Mouse (Mus musculus) lung, embryonic 16.5 days (tissue): Measurements from ENCODE around the gene Sdk2. TPM values are rescaled to one million over a fixed set of nuclear protein-coding genes. Genes with fewer than 3 reads are reported as not detected.

Source experiments
- ATAC-seq: fragments of 200-750 bp; cut with Nextera tagmentation; 2 replicates; pipeline ENCODE4 v1.8.0; 2017; ENCODE audit warnings: low read depth, mild to moderate bottlenecking, moderate library complexity
- H3K27ac ChIP-seq: fragments of 300-500 bp; sonication (generic); 2 replicates; pipeline ENCODE4 v1.5.1; 2014; ENCODE audit warnings: mild to moderate bottlenecking, control low read depth, low read length
- H3K27me3 ChIP-seq: fragments of 300-500 bp; sonication (generic); 2 replicates; pipeline ENCODE4 v1.6.1; 2014; ENCODE audit warnings: low read depth, low read length, mixed read lengths; ENCODE audit not compliant: control insufficient read depth, insufficient read depth
- H3K36me3 ChIP-seq: fragments of 300-500 bp; sonication (generic); 2 replicates; pipeline ENCODE4 v1.6.1; 2014; ENCODE audit warnings: low read length; ENCODE audit not compliant: control insufficient read depth, insufficient read depth
- H3K4me1 ChIP-seq: fragments of 300-500 bp; sonication (generic); replicated peaks from 2 replicates; pipeline ENCODE4 v1.6.1; 2014; ENCODE audit warnings: low read length, mixed read lengths; ENCODE audit not compliant: control insufficient read depth, insufficient read depth
- H3K4me2 ChIP-seq: fragments of 300-500 bp; sonication (generic); 2 replicates; pipeline ENCODE4 v1.6.1; 2014; ENCODE audit warnings: low read depth, low read length, control low read depth
- H3K4me3 ChIP-seq: fragments of 300-500 bp; sonication (generic); 2 replicates; pipeline ENCODE4 v1.5.1; 2014; ENCODE audit warnings: mild to moderate bottlenecking, low read length, control low read depth
- H3K9ac ChIP-seq: fragments of 300-500 bp; sonication (generic); 2 replicates; pipeline ENCODE4 v1.6.1; 2014; ENCODE audit warnings: low read length, control low read depth
- H3K9me3 ChIP-seq: fragments of 300-500 bp; sonication (generic); 2 replicates; pipeline ENCODE4 v1.6.1; 2016; ENCODE audit warnings: low read length; ENCODE audit not compliant: control insufficient read depth
- WGBS: fragments of 180-500 bp; shearing (Covaris S2); extraction: QIAGEN DNeasy Blood & Tissue Kit; methylation state at CpG from one replicate; pipeline ENCODE4 v1.1.7; 2014; 5-methylcytosine and 5-hydroxymethylcytosine counted together
- polyA plus RNA-seq: library from polyadenylated mRNA; unstranded; fragments of >200 nt; fragmentation: Nextera tagmentation; extraction: Ambion mirVana; gene quantifications from 2 replicates; pipeline ENCODE4 v1.2.1, GENCODE M21; 2015

The Sdk2 gene
- polyA plus RNA-seq, 1 experiment from 2014 or later, result 2.1 TPM

- H3K4me1 ChIP-seq, result no peaks in the 10 kb centered on the region
- no peaks in the 10 kb centered on the region for H3K36me3 ChIP-seq
- no peak overlapping the region for H3K4me2 ChIP-seq
- H3K4me3 ChIP-seq, result no peak overlapping the region
- no peaks in the 10 kb centered on the region for H3K27me3 ChIP-seq
- no peak overlapping the region for H3K27ac ChIP-seq
- 80% methylated on average over 8 of the region's 8 CpGs for WGBS
- no peak overlapping the region for H3K9ac ChIP-seq
- H3K9me3 ChIP-seq, result no peaks in the 10 kb centered on the region
- ATAC-seq, result no peak
Measured at GRCm38 (mm10) chr11:113867066-113867465, 199.8 kb downstream of the Sdk2 start.

DNA sequence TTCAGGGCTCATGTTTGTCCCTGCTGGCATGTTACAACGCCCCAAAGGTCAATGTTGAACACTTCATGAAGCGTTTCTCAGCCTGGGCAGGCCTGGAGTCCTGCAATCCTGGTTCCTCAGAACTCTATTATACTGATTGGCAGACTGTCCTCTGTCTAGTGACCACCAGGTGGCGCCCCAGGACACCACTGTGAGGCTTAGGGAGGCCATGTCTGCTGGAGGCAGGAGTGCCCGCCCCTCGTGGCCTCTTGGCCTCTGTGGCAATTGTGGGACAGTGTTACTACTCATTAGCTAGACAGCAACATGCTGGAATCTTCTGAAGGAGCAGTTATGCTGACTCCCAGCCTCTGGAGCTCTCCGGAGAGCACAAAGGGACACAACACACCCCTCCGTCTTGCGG is 201.2 kb downstream of the Sdk2 start:
- Histone ChIP-seq H3K9me3 (no peaks in the 10 kb centered on the region), H3K4me1 (no peaks in the 10 kb centered on the region), H3K9ac (no peak overlapping the region), H3K27ac (no peak overlapping the region), H3K27me3 (no peaks in the 10 kb centered on the region), H3K36me3 (no peaks in the 10 kb centered on the region), H3K4me3 (no peak overlapping the region), H3K4me2 (no peak overlapping the region)
- peak; percentile 94 for ATAC-seq
- 29% methylated on average over 8 of the region's 8 CpGs for WGBS

DNA sequence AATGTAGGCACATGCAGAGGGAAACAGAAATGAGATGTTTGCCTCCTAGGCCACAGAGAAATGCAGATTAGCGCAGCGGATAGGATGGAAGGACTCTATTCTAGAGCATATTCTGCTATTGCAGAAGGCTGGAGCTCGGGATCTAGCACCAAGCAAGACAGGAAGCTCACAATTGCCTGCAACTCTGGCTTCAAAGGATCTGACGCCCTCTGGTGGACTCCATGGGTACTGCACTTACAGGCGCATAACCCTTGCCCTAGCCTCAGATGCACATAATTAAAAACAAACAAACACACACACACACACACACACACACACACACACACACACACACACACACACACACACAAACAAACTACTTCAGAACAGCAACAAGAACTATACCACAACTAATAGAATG is 203.4 kb downstream of the Sdk2 start:
- Histone ChIP-seq H3K27me3 (no peaks in the 10 kb centered on the region), H3K4me3 (no peak overlapping the region), H3K27ac (no peak overlapping the region), H3K9ac (no peak overlapping the region), H3K9me3 (no peaks in the 10 kb centered on the region), H3K36me3 (no peaks in the 10 kb centered on the region), H3K4me1 (no peaks in the 10 kb centered on the region), H3K4me2 (no peak overlapping the region)
- ATAC-seq, result no peak
- whole genome bisulfite sequencing, result 74% methylated on average over 5 of the region's 5 CpGs

DNA sequence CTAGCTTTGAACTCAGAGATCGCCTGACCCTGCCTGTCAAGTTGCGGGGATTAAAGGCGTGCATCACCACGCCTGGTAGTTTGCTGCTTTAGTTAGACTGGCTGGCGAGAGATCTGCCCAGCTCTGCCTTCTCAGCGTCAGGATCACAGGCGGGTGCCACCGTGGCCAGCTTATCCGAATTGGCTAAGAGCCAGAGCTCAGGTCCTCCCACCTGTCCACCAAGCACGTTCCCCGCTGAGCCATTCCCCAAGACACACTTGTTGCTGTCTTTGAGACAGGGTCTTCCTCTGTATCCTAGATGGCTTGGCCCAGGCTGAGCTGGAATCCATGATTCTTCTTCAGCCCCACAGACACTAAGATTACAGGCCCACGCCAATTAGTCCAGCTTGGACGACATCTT is 211.2 kb downstream of the Sdk2 start:
- WGBS, result 81% methylated on average over 13 of the region's 13 CpGs
- ATAC-seq, result no peak
- Histone ChIP-seq H3K9ac (no peak overlapping the region), H3K4me2 (no peak overlapping the region), H3K4me3 (no peak overlapping the region), H3K9me3 (no peaks in the 10 kb centered on the region), H3K36me3 (no peaks in the 10 kb centered on the region), H3K27ac (no peak overlapping the region), H3K27me3 (no peaks in the 10 kb centered on the region), H3K4me1 (no peaks in the 10 kb centered on the region)

DNA sequence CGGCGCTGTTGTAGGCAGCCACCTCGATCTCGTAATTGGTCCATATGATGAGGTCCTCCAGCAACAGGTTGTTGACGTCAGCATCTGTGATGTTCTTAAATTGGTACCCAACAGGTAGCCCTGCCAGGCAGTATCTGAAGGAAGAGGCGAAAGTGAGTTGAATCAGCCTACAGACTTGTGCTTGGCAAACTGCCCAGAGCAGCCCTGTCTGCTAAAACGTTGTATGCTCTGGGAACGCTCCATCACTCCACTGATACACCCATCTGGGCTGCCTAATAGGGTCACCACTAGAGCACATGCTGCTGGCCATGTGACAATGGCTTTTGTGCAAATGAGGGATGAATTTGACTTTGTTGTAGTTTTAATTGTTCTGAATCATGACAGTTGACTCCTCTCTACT is 215.1 kb downstream of the Sdk2 start:
- Histone ChIP-seq H3K4me1 (no peaks in the 10 kb centered on the region), H3K36me3 (no peaks in the 10 kb centered on the region), H3K4me3 (no peak overlapping the region), H3K9ac (no peak overlapping the region), H3K4me2 (no peak overlapping the region), H3K9me3 (no peaks in the 10 kb centered on the region), H3K27ac (no peak overlapping the region), H3K27me3 (no peaks in the 10 kb centered on the region)
- no peak for ATAC-seq
- 68% methylated on average over 8 of the region's 8 CpGs for WGBS

GRCm38 (mm10) chr11:113849322-113849721 is 217.5 kb downstream of the Sdk2 start:
- no peak for ATAC-seq
- Histone ChIP-seq H3K36me3 (no peaks in the 10 kb centered on the region), H3K4me1 (no peaks in the 10 kb centered on the region), H3K4me3 (no peak overlapping the region), H3K27ac (no peak overlapping the region), H3K9me3 (no peaks in the 10 kb centered on the region), H3K27me3 (no peaks in the 10 kb centered on the region), H3K9ac (no peak overlapping the region), H3K4me2 (no peak overlapping the region)
- WGBS, result 77% methylated on average over 7 of the region's 7 CpGs

DNA sequence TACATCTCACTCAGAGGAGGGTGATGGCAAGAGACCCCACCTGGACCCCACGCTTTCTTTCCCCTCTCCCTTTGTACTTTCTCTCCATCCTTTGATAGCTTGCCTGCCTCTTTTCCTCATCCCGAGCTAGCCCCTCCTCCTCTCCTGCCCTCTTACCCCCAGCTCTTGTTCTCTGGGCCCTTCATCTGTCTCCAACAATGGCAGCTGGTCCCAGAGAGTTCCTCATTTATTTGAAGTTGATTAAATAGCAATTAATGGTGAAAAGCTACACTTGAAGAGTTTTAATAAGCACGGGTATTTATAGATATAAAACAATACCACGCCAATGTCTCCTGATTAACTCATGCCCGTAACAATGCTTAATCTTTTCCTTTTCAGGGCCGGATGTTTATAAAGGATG is 222.9 kb downstream of the Sdk2 start:
- 75% methylated on average over 6 of the region's 6 CpGs for WGBS
- H3K36me3 ChIP-seq, result no peaks in the 10 kb centered on the region

DNA sequence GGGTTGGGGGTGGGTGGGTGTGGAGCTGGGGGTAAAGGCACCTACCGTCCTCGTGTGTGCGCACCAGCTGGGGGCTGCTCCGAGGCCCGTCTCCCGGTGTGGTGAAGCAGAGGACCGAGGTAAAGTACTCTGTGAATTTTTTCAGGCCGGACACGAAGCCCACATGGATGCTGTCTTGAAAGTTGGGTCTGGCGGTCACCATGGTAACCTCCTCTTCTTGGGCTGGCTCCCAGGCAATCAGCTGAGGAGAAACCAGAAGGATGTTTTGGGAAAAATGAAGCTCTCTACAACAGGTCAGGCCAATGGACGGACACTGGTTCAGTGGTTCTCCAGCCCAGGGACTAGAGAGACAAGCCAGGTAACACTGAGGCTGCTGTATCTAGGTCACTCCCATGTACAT is 224.0 kb downstream of the Sdk2 start:
- ATAC-seq, result no peak
- 92% methylated on average over 11 of the region's 11 CpGs for WGBS
- no peaks in the 10 kb centered on the region for H3K9me3 ChIP-seq
- no peak overlapping the region for H3K4me3 ChIP-seq
- no peak overlapping the region for H3K9ac ChIP-seq
- H3K27ac ChIP-seq, result no peak overlapping the region
- H3K36me3 ChIP-seq, result no peaks in the 10 kb centered on the region
- H3K27me3 ChIP-seq, result no peaks in the 10 kb centered on the region
- H3K4me1 ChIP-seq, result no peaks in the 10 kb centered on the region
- no peak overlapping the region for H3K4me2 ChIP-seq

More for the DNA sequence above, 222.9 kb downstream of the Sdk2 start:
- no peaks in the 10 kb centered on the region for H3K27me3 ChIP-seq
- H3K9ac ChIP-seq, result no peak overlapping the region
- no peak overlapping the region for H3K27ac ChIP-seq
- ATAC-seq, result no peak
- no peaks in the 10 kb centered on the region for H3K9me3 ChIP-seq
- no peak overlapping the region for H3K4me3 ChIP-seq
- H3K4me1 ChIP-seq, result no peaks in the 10 kb centered on the region
- H3K4me2 ChIP-seq, result no peak overlapping the region

DNA sequence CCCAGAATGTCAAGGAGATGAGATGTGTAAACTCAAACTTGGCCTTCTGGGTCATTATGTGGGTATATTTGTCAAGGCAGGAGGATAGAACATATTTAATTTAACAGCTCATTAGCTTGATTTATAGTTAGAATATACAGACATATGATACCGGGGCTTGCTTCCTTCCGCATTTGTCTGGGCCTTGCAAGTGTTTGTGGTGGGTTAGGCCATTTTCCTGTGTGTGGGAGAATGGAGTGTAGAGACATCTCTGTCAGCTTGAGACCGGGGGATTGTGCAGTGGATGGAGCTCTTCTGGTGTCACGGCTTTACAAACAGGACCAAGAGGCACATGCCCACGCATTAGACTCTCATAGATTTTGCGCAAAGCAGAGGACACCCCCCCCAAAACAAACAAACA is 235.2 kb downstream of the Sdk2 start:
- H3K9me3 ChIP-seq, result no peaks in the 10 kb centered on the region
- H3K27ac ChIP-seq, result no peak overlapping the region
- no peaks in the 10 kb centered on the region for H3K27me3 ChIP-seq
- no peaks in the 10 kb centered on the region for H3K36me3 ChIP-seq
- H3K9ac ChIP-seq, result no peak overlapping the region
- no peaks in the 10 kb centered on the region for H3K4me1 ChIP-seq
- ATAC-seq, result no peak
- no peak overlapping the region for H3K4me2 ChIP-seq
- 57% methylated on average over 6 of the region's 6 CpGs for WGBS
- no peak overlapping the region for H3K4me3 ChIP-seq

DNA sequence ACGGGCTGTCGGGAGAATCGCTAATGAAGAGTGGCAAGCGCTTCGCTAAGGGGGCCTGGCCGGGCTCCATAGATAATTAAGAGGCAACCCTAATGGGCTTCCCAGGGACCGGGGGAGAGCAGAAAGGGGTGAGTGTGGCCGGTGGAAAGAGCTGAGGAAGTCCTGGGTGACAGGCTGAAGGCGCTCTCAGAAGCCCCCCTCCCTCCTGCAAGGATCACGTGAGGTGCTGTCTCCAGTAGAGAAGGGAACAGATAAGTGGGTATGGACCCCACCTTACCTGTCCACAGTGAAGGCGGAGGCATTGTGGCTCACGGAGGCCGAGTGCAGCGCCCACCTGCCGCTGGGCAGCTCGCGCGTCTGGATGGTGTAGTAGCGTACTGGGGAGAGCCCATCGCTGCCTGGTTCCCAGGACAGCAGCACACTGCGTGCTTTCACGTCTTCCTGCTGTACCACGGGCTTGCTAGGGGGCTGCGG is 238.7 kb downstream of the Sdk2 start:
- ATAC-seq, result no peak
- WGBS, result 50% methylated on average over 24 of the region's 24 CpGs
- no peaks in the 10 kb centered on the region for H3K4me1 ChIP-seq

More for the DNA sequence above, 238.7 kb downstream of the Sdk2 start:
- Histone ChIP-seq H3K4me2 (no peak overlapping the region), H3K27ac (no peak overlapping the region), H3K27me3 (no peaks in the 10 kb centered on the region), H3K4me3 (no peak overlapping the region), H3K9ac (no peak overlapping the region), H3K36me3 (no peaks in the 10 kb centered on the region), H3K9me3 (no peaks in the 10 kb centered on the region)
